Mouse (Mus musculus): ENCODE results near the gene Wdr70. TPM values are rescaled to one million over a fixed set of nuclear protein-coding genes. Genes with fewer than 3 reads are reported as not detected.

The Wdr70 gene
- total and polyA plus RNA-seq, 3 experiments: 21.9 to 37.1 (median 23.6) TPM

Other genes starting within 250 kb of the Wdr70 start
- gene Nup155, start 10.1 kb upstream of the Wdr70 start, total RNA-seq (2012; rRNA removed): 42.3 and 48.2 TPM in 2 replicates
- gene Nup155, start 10.1 kb upstream of the Wdr70 start, total RNA-seq (2014; rRNA removed): 45.0 and 48.8 TPM in 2 replicates
- 36.9 and 37.4 TPM in 2 replicates for gene Nup155, start 10.1 kb upstream of the Wdr70 start, polyA plus RNA-seq (2012; ENCODE audit: insufficient read length, low read depth)
- gene Cplane1, start 69.9 kb upstream of the Wdr70 start, total RNA-seq (2012; rRNA removed): 3.6 and 3.7 TPM in 2 replicates
- gene Cplane1, start 69.9 kb upstream of the Wdr70 start, total RNA-seq (2014; rRNA removed): 1.7 and 2.1 TPM in 2 replicates
- 4.1 and 5.9 TPM in 2 replicates for gene Cplane1, start 69.9 kb upstream of the Wdr70 start, polyA plus RNA-seq (2012; ENCODE audit: insufficient read length, low read depth)